9 mouse cellular contexts compared by ENCODE assay signal in genomic region chr1:74077353-74077752, GRCm38 (mm10). TPM values are rescaled to one million over a fixed set of nuclear protein-coding genes. Genes with fewer than 3 reads are reported as not detected.
DNase-seq lines count a peak whose midpoint lies in the region; ATAC-seq and TF ChIP-seq lines count a peak whose summit lies in the region.
"Had no signal": no experiment of that assay in that cellular context is flagged by ENCODE, and none has a peak within 500 bp of the region (broad histone marks: within the 10 kb centered on the region; RNA-seq: fewer than 3 reads in every experiment).

No protein-coding gene starts in this region.

- no peak for TF ChIP-seq POLR2A in brain, embryonic 14.5 days (IDR thresholded peaks at IDR 0.05; ENCODE audit: borderline replicate concordance, extremely low read depth, insufficient read depth, insufficient read length, poor library complexity, severe bottlenecking)

- no peak overlapping the region for H3K4me2 ChIP-seq in liver, embryonic 11.5 days
- H3K4me2 ChIP-seq: liver, embryonic 15.5 days had no signal

- no peak; the same call in 1 of the 2 replicates for ATAC-seq in liver, embryonic 11.5 days (replicated peaks; ENCODE audit: low FRiP score)

- 5% methylated on average over 2 of the region's 2 CpGs for WGBS in liver, embryonic 11.5 days

- TF ChIP-seq CTCF in brain, embryonic 14.5 days (IDR thresholded peaks at IDR 0.05; ENCODE audit: borderline replicate concordance, extremely low read depth, insufficient read depth, insufficient read length) = peak; percentile 73; the same call in 1 of the 2 replicates

- no peaks in the 10 kb centered on the region for H3K36me3 ChIP-seq in liver, embryonic 11.5 days (ENCODE audit: control insufficient read depth, insufficient read depth, low read length)
- H3K36me3 ChIP-seq: liver, embryonic 15.5 days had no signal

- no peaks in the 10 kb centered on the region for H3K27me3 ChIP-seq in liver, embryonic 11.5 days (replicated peaks; ENCODE audit: control insufficient read depth, insufficient read depth, low read length)
- H3K27me3 ChIP-seq: liver, embryonic 15.5 days had no signal

- DNase-seq in urinary bladder, adult 2 months (ENCODE audit: low spot score) = peak; percentile 72
- no peak for DNase-seq in urinary bladder, postnatal 10 days (ENCODE audit: low spot score)
- DNase-seq in brain, embryonic 14.5 days (ENCODE audit: low read depth) = peak; percentile 65
- peak; percentile 90 for DNase-seq in gastrocnemius, adult 18-20 months (ENCODE audit: low spot score)
- peak; percentile 94 for DNase-seq in kidney, postnatal 10 days
- DNase-seq in liver, embryonic 11.5 days (ENCODE audit: low spot score) = peak; percentile 69
- DNase-seq in right cerebral cortex, adult 2 months (ENCODE audit: low spot score in 2 of 2) = peak; percentile 79
- peak; percentile 68 to 89 for DNase-seq in urinary bladder, postnatal 4 days (ENCODE audit: low spot score in 2 of 2)

- H3K4me1 ChIP-seq in liver, embryonic 11.5 days (replicated peaks; ENCODE audit: control insufficient read depth, insufficient read depth, low read length) = peaks cover 11% of the 10 kb centered on the region

- no peak overlapping the region for H3K9ac ChIP-seq in liver, embryonic 11.5 days (ENCODE audit: low read depth, low read length)
- H3K9ac ChIP-seq: liver, embryonic 15.5 days had no signal

- no peak overlapping the region for H3K4me3 ChIP-seq in liver, embryonic 11.5 days (ENCODE audit: low read depth, low read length)
- H3K4me3 ChIP-seq: liver, embryonic 15.5 days had no signal

- H3K27ac ChIP-seq in liver, embryonic 11.5 days (ENCODE audit: low read depth, low read length) = no peak overlapping the region
- H3K27ac ChIP-seq: liver, embryonic 15.5 days had no signal

- no peaks in the 10 kb centered on the region for H3K9me3 ChIP-seq in liver, embryonic 11.5 days (ENCODE audit: control insufficient read depth, low read length)
- H3K9me3 ChIP-seq: liver, embryonic 15.5 days had no signal

RNA-seq across cellular contexts. Expression of gene Tns1, which starts 46.9 kb away (rescaled TPM):
- polyA plus RNA-seq in urinary bladder, adult 2 months (2012; rRNA removed) = 192 and 408 TPM in 2 replicates
- 7.9 and 15.1 TPM in 2 replicates for polyA plus RNA-seq in brain, embryonic 14.5 days (2012; rRNA removed)
- 100 to 1,000 TPM; 226 to 298 TPM for total RNA-seq in gastrocnemius, adult 18-20 months (2021)
- polyA plus RNA-seq in liver, embryonic 11.5 days (2014; fragmentation: Nextera tagmentation; extraction: Ambion mirVana) = 19.4 and 20.4 TPM in 2 replicates

RNA-seq across cellular contexts. Expression of gene Rufy4, which starts 48.0 kb away (rescaled TPM):
- polyA plus RNA-seq in urinary bladder, adult 2 months (2012; rRNA removed) = 1.2 TPM in 2 replicates
- 0.52 and 0.86 TPM in 2 replicates for polyA plus RNA-seq in brain, embryonic 14.5 days (2012; rRNA removed)
- total RNA-seq in gastrocnemius, adult 18-20 months (2021) = under 1 TPM; 0.09 to 0.11 TPM
- 0.17 and 0.34 TPM in 2 replicates for polyA plus RNA-seq in liver, embryonic 11.5 days (2014; fragmentation: Nextera tagmentation; extraction: Ambion mirVana)
- polyA plus RNA-seq: liver, embryonic 15.5 days had no signal
